Mouse (Mus musculus) liver, postnatal 0 days (tissue): ENCODE data around the gene Ccnd3. TPM values are rescaled to one million over a fixed set of nuclear protein-coding genes. Genes with fewer than 3 reads are reported as not detected.

Source experiments
- ATAC-seq: fragments of 200-750 bp; cut with Nextera tagmentation; 2 replicates; pipeline ENCODE4 v1.8.0; 2017; ENCODE audit warnings: mild to moderate bottlenecking, moderate library complexity
- DNase-seq: peaks from one replicate; pipeline ENCODE4 v3.0.0-alpha.2; 2016
- H3K27ac ChIP-seq: fragments of 300-500 bp; sonication (generic); 2 replicates; pipeline ENCODE4 v1.5.1; 2014; ENCODE audit warnings: antibody characterized with exemption, moderate library complexity, mild to moderate bottlenecking, low read depth
- H3K27me3 ChIP-seq: fragments of 300-500 bp; sonication (generic); 2 replicates; pipeline ENCODE4 v1.6.1; 2014; ENCODE audit warnings: low read length, control low read depth, mixed read lengths; ENCODE audit not compliant: insufficient read depth
- H3K36me3 ChIP-seq: fragments of 300-500 bp; sonication (generic); replicated peaks from 2 replicates; pipeline ENCODE4 v1.6.1; 2014; ENCODE audit warnings: mild to moderate bottlenecking, control low read depth, low read length, moderate library complexity, mixed read lengths; ENCODE audit not compliant: insufficient read depth
- H3K4me1 ChIP-seq: fragments of 300-500 bp; sonication (generic); 2 replicates; pipeline ENCODE4 v1.6.1; 2014; ENCODE audit warnings: antibody characterized with exemption, mild to moderate bottlenecking, control low read depth; ENCODE audit not compliant: insufficient read depth
- H3K4me2 ChIP-seq: fragments of 300-500 bp; sonication (generic); 2 replicates; pipeline ENCODE4 v1.6.1; 2014; ENCODE audit warnings: low read depth, mild to moderate bottlenecking, low read length, moderate library complexity, mixed read lengths
- H3K4me3 ChIP-seq: fragments of 300-500 bp; sonication (generic); 2 replicates; pipeline ENCODE4 v1.5.1; 2014; ENCODE audit warnings: low read depth, low read length
- H3K9ac ChIP-seq: fragments of 300-500 bp; sonication (generic); replicated peaks from 2 replicates; pipeline ENCODE4 v1.6.1; 2014; ENCODE audit warnings: mild to moderate bottlenecking, moderate library complexity
- H3K9me3 ChIP-seq: fragments of 300-500 bp; sonication (generic); 2 replicates; pipeline ENCODE4 v1.6.1; 2016; ENCODE audit warnings: mild to moderate bottlenecking, control low read depth, low read length, mixed read lengths
- CTCF ChIP-seq: sonication (generic); IDR thresholded peaks from 2 replicates; pipeline ENCODE4 v1.5.1; 2016; ENCODE audit warnings: antibody characterized with exemption, low read depth
- EP300 ChIP-seq: IDR thresholded peaks from 2 replicates; pipeline ENCODE4 v1.6.1; 2016; ENCODE audit warnings: antibody characterized with exemption, low read depth, mild to moderate bottlenecking
- WGBS: fragments of 180-500 bp; shearing (Covaris S2); extraction: QIAGEN DNeasy Blood & Tissue Kit; methylation state at CpG from one replicate; pipeline ENCODE4 v1.1.7; 2014; ENCODE audit not compliant: insufficient replicate concordance; 5-methylcytosine and 5-hydroxymethylcytosine counted together
- polyA plus RNA-seq: library from polyadenylated mRNA; unstranded; fragments of >200 nt; fragmentation: Nextera tagmentation; extraction: Ambion mirVana; gene quantifications from 2 replicates; pipeline ENCODE4 v1.2.1, GENCODE M21; 2015

The Ccnd3 gene
- polyA plus RNA-seq, 1 experiment from 2014 or later, result 249 TPM

GRCm38 (mm10) chr17:47512956-47513775 lies 8.3 kb downstream of the Ccnd3 start:
- Histone ChIP-seq H3K9me3 (no peaks in the 10 kb centered on the region), H3K4me3 (no peak overlapping the region), H3K4me2 (no peak overlapping the region), H3K4me1 (peaks cover 66% of the 10 kb centered on the region), H3K27me3 (no peaks in the 10 kb centered on the region), H3K27ac (peak overlapping the region; percentile 26), H3K9ac (peak overlapping the region; percentile 41; the same call in 1 of the 2 replicates), H3K36me3 (peaks cover 13% of the 10 kb centered on the region; the same call in 1 of the 2 replicates)
- no peak for TF ChIP-seq CTCF
- no peak for TF ChIP-seq EP300
- no peak for ATAC-seq
- WGBS, result 61% methylated on average over 10 of the region's 10 CpGs
- DNase-seq, result no peak

GRCm38 (mm10) chr17:47515180-47515844 lies 10.5 kb downstream of the Ccnd3 start:
- H3K9me3 ChIP-seq, result no peaks in the 10 kb centered on the region
- no peaks in the 10 kb centered on the region for H3K27me3 ChIP-seq
- no peak for ATAC-seq
- H3K36me3 ChIP-seq, result peaks cover 13% of the 10 kb centered on the region; the same call in 1 of the 2 replicates
- no peak overlapping the region for H3K4me2 ChIP-seq
- DNase-seq, result no peak
- TF ChIP-seq CTCF, result no peak
- TF ChIP-seq EP300, result no peak
- H3K9ac ChIP-seq, result no peak overlapping the region
- H3K27ac ChIP-seq, result 0 out of 2 replicates have a peak overlapping the region, but pooled peaks have one; percentile 37
- WGBS, result 60% methylated on average over 7 of the region's 7 CpGs
- H3K4me1 ChIP-seq, result peaks cover 54% of the 10 kb centered on the region
- H3K4me3 ChIP-seq, result no peak overlapping the region

GRCm38 (mm10) chr17:47516232-47516631 lies 11.4 kb downstream of the Ccnd3 start:
- Histone ChIP-seq H3K27ac (no peak overlapping the region), H3K36me3 (peaks cover 13% of the 10 kb centered on the region; the same call in 1 of the 2 replicates), H3K4me3 (no peak overlapping the region), H3K9ac (no peak overlapping the region), H3K27me3 (no peaks in the 10 kb centered on the region), H3K4me1 (peaks cover 57% of the 10 kb centered on the region), H3K9me3 (no peaks in the 10 kb centered on the region), H3K4me2 (no peak overlapping the region)
- ATAC-seq (no peak), DNase-seq (no peak)
- TF ChIP-seq CTCF, result peak; percentile 59
- TF ChIP-seq EP300, result no peak
- WGBS, result 92% methylated on average over 3 of the region's 3 CpGs

DNA sequence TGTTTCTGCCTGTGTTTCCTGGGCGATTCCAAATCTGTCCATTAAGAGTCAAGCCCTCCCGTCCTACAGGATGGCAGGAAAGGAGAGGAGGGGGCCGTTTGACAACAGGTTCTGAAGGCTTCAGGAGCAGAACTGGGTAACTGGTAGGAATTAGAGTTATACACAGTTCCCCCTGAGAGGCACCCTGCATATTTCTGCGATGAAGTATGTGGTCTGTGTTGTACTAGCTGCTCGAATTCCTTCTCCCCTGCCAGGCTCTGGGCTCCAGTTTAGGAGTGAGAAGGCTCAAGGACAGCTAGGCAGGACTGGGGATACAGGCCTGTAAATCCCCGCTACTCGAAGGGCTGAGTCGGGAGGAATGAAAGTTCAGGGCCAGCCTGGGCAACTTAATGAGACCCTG lies 13.4 kb downstream of the Ccnd3 start:
- 54% methylated on average over 8 of the region's 8 CpGs for WGBS

GRCm38 (mm10) chr17:47521551-47522258 lies 16.9 kb downstream of the Ccnd3 start:
- peak overlapping the region; percentile 79 for H3K4me2 ChIP-seq
- peak; percentile 86 for ATAC-seq
- H3K4me3 ChIP-seq, result peak overlapping the region; percentile 35
- no peaks in the 10 kb centered on the region for H3K27me3 ChIP-seq
- H3K4me1 ChIP-seq, result peaks cover 68% of the 10 kb centered on the region
- H3K36me3 ChIP-seq, result peaks cover 3% of the 10 kb centered on the region; the same call in 1 of the 2 replicates
- TF ChIP-seq EP300 (peak; percentile 86), CTCF (no peak)
- H3K9me3 ChIP-seq, result no peaks in the 10 kb centered on the region
- WGBS, result 5% methylated on average over 17 of the region's 17 CpGs
- peak overlapping the region; percentile 84 for H3K9ac ChIP-seq
- DNase-seq, result peak; percentile 85
- peak overlapping the region; percentile 99 for H3K27ac ChIP-seq

More for the DNA sequence above, 13.4 kb downstream of the Ccnd3 start:
- Histone ChIP-seq H3K27me3 (no peaks in the 10 kb centered on the region), H3K4me1 (peaks cover 62% of the 10 kb centered on the region), H3K36me3 (peaks cover 13% of the 10 kb centered on the region; the same call in 1 of the 2 replicates), H3K9me3 (no peaks in the 10 kb centered on the region), H3K4me2 (no peak overlapping the region), H3K27ac (peak overlapping the region; percentile 63), H3K4me3 (no peak overlapping the region), H3K9ac (no peak overlapping the region)
- ATAC-seq, result no peak
- no peak for DNase-seq
- TF ChIP-seq CTCF (no peak), EP300 (no peak)
